8 mouse cellular contexts compared by ENCODE assay signal in genomic region chr15:67040229-67040628, GRCm38 (mm10).
DNase-seq lines count a peak whose midpoint lies in the region; ATAC-seq lines count a peak whose summit lies in the region.

No protein-coding gene starts in this region.

- DNase-seq in forebrain, embryonic 11.5 days (ENCODE audit: low spot score): no peak
- DNase-seq in thymus, postnatal 0 days (ENCODE audit: low spot score): peak; percentile 25
- no peak for DNase-seq in thymus, adult 18-20 months
- no peak for DNase-seq in left cerebral cortex, postnatal 25 days (ENCODE audit: low spot score in 2 of 2)
- DNase-seq in ovary, postnatal 10 days (ENCODE audit: low spot score): no peak
- DNase-seq in gastrocnemius, postnatal 25 days: no peak

- no peak for ATAC-seq in forebrain, embryonic 11.5 days (replicated peaks; ENCODE audit: low FRiP score)
- no peak for ATAC-seq in forebrain, embryonic 16.5 days
- ATAC-seq in liver, embryonic 16.5 days (ENCODE audit: low read depth): no peak

- no peaks in the 10 kb centered on the region for H3K27me3 ChIP-seq in forebrain, embryonic 11.5 days (ENCODE audit: control insufficient read depth, insufficient read depth, low read length)
- no peaks in the 10 kb centered on the region for H3K27me3 ChIP-seq in forebrain, embryonic 16.5 days (replicated peaks; ENCODE audit: control insufficient read depth, insufficient read depth, low read length)
- H3K27me3 ChIP-seq in liver, embryonic 16.5 days (ENCODE audit: control insufficient read depth, insufficient read depth, low read depth, low read length): no peaks in the 10 kb centered on the region

- peak overlapping the region; percentile 59; the same call in 1 of the 2 replicates for H3K4me2 ChIP-seq in forebrain, embryonic 11.5 days (ENCODE audit: low read depth, low read length, severe bottlenecking)
- no peak overlapping the region for H3K4me2 ChIP-seq in forebrain, embryonic 16.5 days (ENCODE audit: low read length)
- H3K4me2 ChIP-seq in liver, embryonic 16.5 days (ENCODE audit: low read depth, low read length): peak overlapping the region; percentile 70

- H3K4me3 ChIP-seq in forebrain, embryonic 11.5 days (ENCODE audit: low read depth, low read length): no peak overlapping the region
- H3K4me3 ChIP-seq in forebrain, embryonic 16.5 days (replicated peaks; ENCODE audit: low read length): no peak overlapping the region
- H3K4me3 ChIP-seq in liver, embryonic 16.5 days (ENCODE audit: low read depth, low read length): peak overlapping the region; percentile 62

- 51% methylated on average over 12 of the region's 12 CpGs for WGBS in forebrain, embryonic 11.5 days
- WGBS in forebrain, embryonic 16.5 days: 54% methylated on average over 12 of the region's 12 CpGs
- 27% methylated on average over 12 of the region's 12 CpGs for WGBS in liver, embryonic 16.5 days (ENCODE audit: insufficient replicate concordance)

- peaks cover 3% of the 10 kb centered on the region; the same call in 1 of the 2 replicates for H3K4me1 ChIP-seq in forebrain, embryonic 11.5 days (replicated peaks; ENCODE audit: control insufficient read depth, insufficient read depth, low read length)
- H3K4me1 ChIP-seq in forebrain, embryonic 16.5 days (replicated peaks; ENCODE audit: control insufficient read depth, insufficient read depth, low read length): peaks cover 5% of the 10 kb centered on the region
- peaks cover 12% of the 10 kb centered on the region for H3K4me1 ChIP-seq in liver, embryonic 16.5 days (ENCODE audit: control insufficient read depth, low read depth, low read length)

- no peaks in the 10 kb centered on the region for H3K9me3 ChIP-seq in forebrain, embryonic 11.5 days (ENCODE audit: control insufficient read depth, low read length)
- no peaks in the 10 kb centered on the region for H3K9me3 ChIP-seq in forebrain, embryonic 16.5 days (ENCODE audit: control insufficient read depth, low read length)
- H3K9me3 ChIP-seq in liver, embryonic 16.5 days (replicated peaks; ENCODE audit: control insufficient read depth, low read length): no peaks in the 10 kb centered on the region

- H3K27ac ChIP-seq in forebrain, embryonic 11.5 days (ENCODE audit: low read depth, low read length): no peak overlapping the region
- H3K27ac ChIP-seq in forebrain, embryonic 16.5 days (ENCODE audit: low read length): no peak overlapping the region
- no peak overlapping the region; the same call in 1 of the 2 replicates for H3K27ac ChIP-seq in liver, embryonic 16.5 days (ENCODE audit: low read length)

- intact Hi-C loops in left cerebral cortex, postnatal 25 days (cut with DNase I): no loop called here

- H3K9ac ChIP-seq in forebrain, embryonic 11.5 days (ENCODE audit: low read length): no peak overlapping the region
- H3K9ac ChIP-seq in forebrain, embryonic 16.5 days (replicated peaks; ENCODE audit: low read depth, low read length): no peak overlapping the region
- 0 out of 2 replicates have a peak overlapping the region, but pooled peaks have one; percentile 15 for H3K9ac ChIP-seq in liver, embryonic 16.5 days (ENCODE audit: low read depth, low read length)

- no peaks in the 10 kb centered on the region for H3K36me3 ChIP-seq in forebrain, embryonic 11.5 days (ENCODE audit: control insufficient read depth, insufficient read depth, low read length)
- H3K36me3 ChIP-seq in forebrain, embryonic 16.5 days (ENCODE audit: control insufficient read depth, insufficient read depth): no peaks in the 10 kb centered on the region
- no peaks in the 10 kb centered on the region for H3K36me3 ChIP-seq in liver, embryonic 16.5 days (ENCODE audit: control insufficient read depth, insufficient read depth)
